8 mouse cellular contexts compared by ENCODE assay signal in the genomic region with DNA sequence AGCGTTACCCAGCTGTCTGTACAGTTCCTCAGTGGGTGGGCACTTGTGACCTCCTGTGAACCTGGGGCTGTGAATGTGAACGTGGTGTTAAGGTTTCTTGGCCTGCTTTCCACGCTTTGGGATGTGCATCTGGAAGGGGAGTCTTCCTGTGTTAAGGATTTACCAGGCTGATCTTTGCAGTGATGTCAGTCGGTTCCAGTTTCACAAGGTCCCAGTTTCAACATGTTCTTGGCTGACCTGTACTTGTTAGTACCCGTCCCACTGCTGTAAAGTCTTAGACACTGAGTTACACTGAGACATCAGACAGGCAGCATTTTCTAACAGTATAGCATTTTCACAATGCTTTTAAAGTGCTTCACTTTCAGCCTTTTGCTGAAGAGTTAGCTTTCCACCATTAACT.
"Had no signal": no experiment of that assay in that cellular context is flagged by ENCODE, and none has a peak within 500 bp of the region (broad histone marks: within the 10 kb centered on the region; RNA-seq: fewer than 3 reads in every experiment).

No protein-coding gene starts in this region.

- DNase-seq: kidney, adult 18-20 months; kidney, postnatal 10 days; kidney, postnatal 4 days; liver, embryonic 13.5 days; liver, postnatal 0 days; right cerebral cortex, adult 18-20 months; right cerebral cortex, postnatal 25 days; thymus, postnatal 4 days had no signal
